Mouse (Mus musculus) R1 (cell line): Measurements from ENCODE around the gene Cracr2b.
"Not testable (repeated sequence)": the region's sequence is repeated elsewhere in the genome, so short reads cannot be mapped to it uniquely, and the experiment has no call there.

Experiments
- DNase-seq: peaks from one replicate; pipeline ENCODE4 v3.0.0-alpha.2; 2018; ENCODE audit warnings: low read depth, low spot score

Gene Cracr2b

DNA sequence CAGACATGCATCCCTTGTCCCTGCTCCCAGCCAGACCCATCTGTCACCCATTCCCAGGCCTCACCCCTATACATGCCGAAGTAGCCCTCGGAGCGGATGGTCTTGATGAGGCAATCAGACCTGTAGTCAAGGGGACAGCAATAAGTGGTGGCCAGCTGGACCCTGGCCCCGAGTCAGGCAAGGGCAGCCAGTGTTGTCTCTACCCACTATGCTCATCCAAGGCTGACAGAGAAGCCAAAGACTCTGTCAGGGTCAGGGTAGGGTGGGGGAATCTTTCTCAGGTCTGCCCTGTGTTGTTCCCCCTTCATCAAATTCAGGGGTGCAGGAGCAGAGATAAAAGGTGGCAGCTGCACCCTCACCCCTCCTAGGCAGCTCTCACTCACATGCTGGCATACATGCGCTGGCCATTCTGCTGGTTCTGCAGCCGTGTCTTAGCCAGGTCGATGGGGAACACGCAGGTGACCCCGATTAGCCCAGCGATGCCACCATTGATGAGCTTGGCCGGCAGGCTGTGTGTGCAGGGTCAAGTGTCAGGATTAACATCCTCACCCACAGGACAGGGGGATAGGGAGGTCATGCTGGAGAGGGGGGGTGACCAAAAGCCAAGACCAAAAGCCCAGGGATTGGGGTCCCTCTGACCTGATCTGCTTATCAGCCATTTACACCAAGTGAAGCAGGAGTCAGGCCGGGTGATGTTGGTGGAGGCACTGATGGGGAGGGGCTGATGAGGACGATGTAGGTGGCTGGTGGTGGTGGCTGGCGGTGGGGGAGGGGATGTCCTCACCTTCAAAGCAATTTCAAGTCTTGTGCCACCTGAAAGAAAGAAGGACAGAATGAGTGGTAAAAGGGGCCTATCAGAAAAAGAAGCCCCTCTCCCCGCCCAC is 27.1 kb upstream of the Cracr2b start:
- DNase-seq, result no peak

DNA sequence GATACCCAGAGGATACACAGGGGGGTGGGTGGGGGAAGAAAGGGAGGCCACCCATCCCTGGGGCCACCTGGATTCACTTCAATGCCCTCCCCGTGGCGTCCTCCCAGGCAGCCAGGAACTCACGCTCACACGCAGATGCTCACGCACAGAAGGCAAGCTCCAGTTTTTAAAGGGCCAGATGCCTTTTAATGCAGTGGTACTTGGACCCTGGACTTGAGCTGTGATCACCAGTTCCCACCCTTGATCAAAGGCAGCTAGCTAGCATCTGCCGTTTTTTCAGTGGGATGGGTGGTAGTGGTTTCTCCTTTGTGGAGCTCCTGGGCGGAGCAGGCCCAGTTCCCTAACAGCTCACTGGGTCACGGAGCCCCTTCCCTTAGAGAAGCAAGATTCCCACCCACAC is 26.4 kb upstream of the Cracr2b start:
- peak; percentile 55 for DNase-seq

DNA sequence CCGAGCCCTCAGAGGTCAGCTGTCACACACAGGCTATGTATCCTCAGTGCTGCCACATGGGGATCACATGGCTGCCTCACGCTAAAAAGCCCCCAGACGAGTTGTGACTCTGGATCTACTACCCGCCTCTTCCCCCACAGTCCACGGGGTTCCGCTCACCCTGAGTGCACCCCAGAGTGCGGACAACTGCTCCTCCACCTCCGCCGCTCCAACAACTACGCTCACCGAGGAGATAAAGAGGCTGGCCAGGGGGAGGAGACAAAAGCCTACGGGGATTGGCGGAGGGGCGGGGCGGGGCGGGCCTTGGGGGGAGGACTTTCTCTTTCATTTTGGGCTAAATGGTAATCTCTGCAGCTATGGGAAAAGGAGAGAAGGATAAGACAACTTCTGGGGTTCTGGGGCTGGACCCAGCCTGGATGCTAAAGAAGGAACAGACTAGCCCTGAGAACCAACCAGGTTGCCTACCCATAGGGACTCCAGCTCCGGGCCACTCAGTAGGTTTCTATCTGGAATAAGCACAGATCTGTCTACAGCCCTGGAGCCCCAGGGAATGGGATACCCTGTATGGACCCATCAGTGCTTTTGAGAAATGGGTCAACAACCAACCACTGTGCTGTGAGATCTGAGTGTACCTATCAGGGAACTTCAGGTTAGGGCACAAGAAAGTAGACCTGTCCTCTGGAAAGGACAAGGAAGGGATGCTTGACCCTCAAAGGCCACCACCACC is 25.6 kb upstream of the Cracr2b start:
- peak; percentile 58 for DNase-seq

DNA sequence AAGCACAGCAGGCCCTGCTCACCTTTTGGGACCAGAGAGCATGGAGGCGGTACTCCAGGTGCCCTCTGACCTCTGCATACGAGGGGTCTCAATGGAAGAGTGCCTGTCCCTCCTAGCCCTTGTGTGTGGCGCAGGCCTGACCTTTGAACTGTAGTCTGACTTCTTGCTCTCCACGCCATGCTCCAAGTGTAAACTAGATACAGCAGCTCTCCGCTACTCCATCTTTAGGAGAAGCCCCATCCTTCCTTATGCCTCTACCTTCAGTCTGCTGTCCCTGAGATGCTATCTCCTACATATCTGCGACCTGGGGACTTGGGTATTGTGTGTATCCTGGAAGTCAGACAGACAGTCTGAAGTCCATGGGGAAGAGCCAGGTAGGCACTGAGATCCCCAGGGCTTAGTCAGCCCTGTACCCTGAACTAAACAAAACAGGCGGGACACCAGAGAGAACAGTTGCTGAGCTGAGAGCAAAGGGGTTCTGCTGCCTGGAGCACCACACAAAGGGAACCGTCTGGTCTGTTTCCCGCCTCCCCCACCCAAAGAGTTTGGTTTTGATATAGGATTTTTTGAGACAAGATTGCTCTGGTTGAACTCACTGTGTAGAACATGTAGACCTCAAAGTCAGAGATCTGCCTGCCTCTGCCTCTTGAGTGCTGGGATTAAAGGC is 24.9 kb upstream of the Cracr2b start:
- DNase-seq, result no peak

DNA sequence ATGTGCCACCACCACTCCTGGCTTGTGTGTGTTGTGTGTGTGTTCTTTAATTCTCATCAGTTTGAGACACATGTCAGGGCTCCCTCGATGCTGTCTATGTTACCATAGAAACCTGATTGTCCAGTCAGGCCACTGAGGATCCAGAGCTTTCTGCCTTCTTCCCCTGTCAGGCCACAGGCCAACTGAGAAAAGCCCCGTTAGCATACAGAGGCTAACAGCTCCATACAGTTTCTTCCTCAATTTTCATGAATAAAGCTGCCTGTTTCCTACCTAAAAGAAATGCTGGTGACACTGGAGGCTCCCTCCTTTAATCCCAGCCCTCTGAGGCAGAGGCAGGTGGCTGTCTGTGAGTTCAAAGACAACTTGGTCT is 24.4 kb upstream of the Cracr2b start:
- no peak for DNase-seq

DNA sequence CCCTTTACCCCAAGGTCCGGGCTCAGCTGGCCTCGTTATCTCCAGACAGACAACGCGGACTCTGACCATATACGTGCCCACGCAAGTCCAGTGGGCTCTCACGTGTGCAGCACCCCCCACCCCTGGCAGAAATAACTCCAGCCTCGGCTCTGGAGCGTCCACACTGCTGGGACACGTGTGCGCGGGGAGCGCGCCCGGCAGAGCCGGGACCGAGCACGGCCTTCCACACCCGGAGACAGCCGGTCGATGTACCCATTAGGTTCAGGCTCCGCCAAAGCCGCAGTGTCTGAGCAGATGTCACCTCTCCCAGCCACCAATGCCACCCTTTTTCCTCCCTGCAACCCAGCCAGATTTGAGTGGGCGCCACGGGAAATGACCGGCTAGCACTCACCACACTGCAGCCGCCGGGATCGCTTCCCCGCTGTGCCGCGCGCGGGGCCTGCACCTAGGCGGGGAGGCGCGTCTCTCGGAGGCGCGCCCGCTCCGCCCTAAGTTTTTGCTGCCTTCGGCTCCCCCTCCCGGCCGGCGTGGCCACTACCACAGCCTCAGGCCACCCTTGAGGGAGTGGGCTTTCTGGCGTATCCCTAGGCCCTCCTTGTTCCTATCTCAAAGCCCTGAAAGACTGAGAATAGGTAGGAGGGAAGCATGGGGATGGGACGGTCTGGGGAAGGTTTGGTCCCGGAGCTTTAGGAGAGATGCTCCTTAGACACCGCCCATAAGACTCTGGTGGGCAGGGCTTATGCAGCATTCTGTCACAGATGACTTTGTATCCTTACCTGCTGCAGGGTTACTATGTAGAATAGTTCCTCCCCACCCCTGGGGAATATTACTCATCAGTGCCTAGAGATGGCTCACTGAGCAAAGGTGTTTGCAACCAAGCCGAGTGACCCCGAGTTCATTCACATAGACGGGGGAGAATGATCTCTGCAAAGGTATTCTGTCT is 23.4 kb upstream of the Cracr2b start, which contains the start of gene Slc25a22:
Slc25a22 (minus strand) TSS at position 715 of the 943 bp plus-strand sequence.
- peak; percentile 86 for DNase-seq

DNA sequence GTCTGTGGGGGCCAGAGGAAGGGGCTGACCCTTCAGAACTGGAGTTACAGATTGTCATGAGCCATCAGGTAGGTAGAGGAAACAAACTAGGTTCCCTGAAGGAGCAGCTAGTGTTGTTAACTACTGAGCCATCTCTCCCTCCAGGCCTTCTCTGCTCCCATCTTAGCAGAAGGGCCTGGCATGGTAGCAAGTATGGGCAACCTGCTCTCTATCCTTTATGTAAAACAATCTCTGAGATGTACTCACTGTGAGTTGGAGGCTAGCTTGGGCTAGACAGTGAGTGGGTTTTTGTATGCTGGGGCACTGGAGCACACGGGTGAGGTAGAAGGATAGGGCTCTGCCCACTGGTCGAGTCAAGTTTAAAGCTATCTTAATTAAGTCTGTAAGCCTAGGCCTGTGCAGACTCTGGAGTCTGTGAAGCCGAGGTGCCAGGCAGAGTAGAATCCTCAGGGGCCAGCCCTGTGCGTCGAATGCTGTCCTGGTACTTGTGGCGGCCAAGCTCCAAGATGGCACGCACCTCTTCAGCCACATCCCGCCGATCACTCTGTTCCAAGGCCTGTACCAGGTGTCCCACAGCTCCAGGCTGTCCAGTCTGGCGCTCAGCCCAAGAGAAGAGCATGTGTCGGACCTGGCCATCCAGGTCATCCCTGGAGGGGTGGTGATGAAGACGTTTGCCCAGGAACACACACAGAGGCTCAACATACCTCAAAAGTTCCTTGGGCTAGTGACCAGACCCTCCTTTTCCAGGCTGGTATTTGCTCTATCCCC is 22.5 kb upstream of the Cracr2b start:
- DNase-seq, result no peak

DNA sequence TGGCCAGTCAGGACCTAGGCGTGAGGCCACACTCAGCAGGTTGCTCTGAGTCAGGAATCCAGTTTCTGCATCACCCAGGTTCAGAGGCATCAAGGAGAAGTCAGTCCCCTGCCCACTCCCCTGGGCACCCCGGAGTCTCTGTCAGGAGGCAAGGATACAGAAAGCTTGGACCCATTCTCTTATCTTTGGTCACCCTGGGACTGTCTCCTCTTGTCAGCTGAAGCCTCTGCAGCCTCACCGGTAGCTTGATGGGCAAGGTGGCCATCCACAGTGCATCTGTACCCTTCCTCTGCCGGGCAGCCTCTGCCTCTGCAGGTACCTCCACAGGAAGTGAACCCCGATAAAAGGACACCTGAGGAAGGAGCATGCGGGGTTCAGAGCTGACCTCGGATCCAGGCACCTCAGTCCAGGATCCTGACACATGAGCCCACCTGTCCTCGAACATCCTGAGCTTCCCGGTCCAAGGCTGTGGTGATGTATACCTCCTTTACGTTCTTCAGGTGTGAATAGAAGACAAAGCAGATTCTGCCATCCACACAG is 21.7 kb upstream of the Cracr2b start:
- no peak for DNase-seq

DNA sequence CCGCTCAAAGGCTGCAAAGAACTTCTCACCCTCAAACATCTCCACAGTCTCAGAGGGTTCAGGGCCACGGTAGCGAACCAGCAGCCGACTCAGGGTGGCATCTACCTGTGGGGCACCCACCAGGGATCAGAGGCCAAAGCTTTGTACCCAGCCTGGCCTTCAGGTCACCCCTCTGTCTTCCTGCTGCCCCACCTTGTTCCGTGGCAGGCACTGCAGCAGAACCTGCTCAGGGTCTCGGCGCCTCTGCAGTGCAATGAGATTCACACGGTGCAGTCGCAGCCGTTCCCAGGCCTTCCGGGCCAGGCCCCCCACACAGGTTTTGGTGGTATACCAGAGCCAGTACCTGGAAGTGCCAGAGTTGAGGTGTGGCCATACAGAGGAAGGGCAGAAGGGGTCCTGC is 21.1 kb upstream of the Cracr2b start:
- DNase-seq, result no peak

DNA sequence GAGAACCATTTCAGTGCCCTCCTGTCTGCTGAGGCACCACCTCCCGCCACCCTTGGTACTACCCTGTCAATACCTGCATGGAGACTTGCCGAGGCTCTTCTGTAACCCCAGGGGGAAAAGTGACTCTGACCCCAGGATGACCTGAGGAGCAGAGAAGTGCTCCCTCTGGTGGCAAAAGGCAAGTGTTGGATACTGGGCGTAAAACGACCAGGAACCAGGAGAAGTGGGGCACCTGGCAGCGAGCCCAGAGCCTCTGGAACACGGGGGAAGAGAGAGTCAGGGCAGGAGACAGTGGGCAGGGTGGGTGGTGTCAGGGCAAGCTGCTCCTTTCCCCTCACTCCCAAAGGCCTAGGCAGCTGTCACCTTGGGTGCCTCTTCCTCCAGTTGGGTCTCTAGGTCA is 20.3 kb upstream of the Cracr2b start:
- DNase-seq, result peak; percentile 90

DNA sequence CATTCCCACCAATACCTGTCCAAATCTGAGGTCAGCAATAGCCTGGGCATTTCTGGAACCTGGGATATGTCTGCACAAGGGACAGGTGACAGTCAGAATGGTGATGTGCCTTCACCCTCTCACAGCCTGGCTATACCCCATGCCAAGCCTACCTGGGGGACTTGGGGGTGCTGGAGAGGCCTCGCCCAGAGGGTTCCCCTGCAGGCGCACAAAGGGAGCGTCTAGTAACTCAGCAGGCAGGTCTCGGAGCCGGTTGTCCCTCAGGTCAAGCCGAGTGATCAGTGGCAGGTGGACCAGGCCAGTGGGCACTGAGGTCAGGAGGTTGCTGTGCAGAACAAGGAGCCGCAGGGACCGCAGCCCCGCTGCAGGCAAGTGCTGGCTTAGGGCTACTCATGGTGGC is 19.4 kb upstream of the Cracr2b start:
- no peak for DNase-seq

DNA sequence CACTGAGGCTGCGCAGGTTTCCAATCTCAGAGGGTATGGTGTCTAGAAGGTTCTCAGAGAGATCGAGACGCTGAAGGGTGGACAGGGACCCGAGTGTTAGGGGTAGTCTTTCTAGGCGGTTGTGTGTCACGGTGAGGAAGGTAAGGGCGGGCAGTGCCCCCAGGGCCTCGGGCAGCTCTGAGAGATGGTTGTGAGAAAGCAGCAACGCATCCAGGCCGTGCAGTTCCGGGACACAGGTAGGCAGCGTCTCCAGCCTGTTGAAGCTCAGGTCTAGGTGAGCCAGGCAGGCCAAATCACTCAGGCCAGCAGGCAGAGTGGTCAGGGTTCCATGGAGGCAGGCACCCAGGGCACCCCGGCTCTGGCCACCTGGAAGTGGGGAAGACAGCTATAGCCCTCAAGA is 18.7 kb upstream of the Cracr2b start:
- DNase-seq, result no peak

DNA sequence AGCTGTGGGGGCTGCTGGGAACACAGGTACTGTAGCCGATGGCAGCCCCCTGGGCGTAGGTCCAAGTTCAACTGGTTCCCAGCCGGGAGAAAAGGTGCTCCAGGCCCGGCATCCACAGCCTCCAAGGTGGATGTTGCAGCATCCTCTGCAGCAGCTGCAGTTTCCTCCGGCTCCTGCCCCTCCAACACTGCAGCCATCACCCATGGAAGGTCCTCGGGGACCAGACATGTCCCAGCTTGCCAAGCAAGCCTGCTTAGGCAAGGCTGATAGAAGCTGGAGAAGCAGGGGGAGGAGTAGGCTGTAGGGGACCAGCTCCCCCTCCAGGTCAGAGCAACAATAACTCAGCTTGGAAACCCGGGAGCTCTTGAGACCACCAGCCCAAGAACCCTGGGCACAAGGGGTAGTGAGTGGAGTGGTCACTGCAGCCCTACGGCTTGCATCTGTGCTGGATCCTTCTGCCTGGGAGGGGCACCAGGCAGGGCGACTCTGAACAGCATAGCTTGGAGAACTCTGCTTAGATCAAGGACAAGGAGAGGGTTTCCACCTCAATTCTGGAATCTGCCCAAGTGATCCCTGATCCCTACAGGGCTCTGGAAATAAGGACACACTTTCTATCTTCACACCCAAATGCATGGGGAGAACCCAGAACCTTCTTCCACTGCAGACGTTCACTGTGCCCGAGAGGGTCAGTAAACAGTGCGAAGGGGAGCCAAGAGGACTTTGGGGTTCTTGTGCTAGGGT is 17.6 kb upstream of the Cracr2b start:
- peak; percentile 81 for DNase-seq

DNA sequence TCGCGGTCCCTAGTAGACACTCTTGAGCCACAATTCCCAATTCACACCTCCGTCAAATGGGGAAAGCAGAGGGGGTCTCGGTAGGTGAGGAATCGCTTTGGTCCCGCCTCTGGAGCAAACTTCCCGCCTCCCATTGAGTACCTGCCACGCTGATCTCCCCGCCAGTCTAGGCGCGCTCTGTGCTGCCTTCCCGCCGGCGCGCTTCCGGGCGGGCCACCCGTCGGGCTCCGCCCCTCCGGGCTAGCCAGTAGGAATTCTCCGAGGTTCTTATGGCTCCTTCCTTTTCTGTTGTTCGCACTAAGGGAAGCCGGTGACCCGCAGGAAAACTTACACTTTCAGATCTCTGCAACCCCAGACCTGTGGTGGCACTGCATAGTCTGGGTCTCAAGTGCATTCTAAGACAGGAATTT is 17.1 kb upstream of the Cracr2b start, which contains the start of gene Pidd1:
Pidd1 (minus strand) TSS at position 198 of the 410 bp plus-strand sequence.
- peak; percentile 90 for DNase-seq

DNA sequence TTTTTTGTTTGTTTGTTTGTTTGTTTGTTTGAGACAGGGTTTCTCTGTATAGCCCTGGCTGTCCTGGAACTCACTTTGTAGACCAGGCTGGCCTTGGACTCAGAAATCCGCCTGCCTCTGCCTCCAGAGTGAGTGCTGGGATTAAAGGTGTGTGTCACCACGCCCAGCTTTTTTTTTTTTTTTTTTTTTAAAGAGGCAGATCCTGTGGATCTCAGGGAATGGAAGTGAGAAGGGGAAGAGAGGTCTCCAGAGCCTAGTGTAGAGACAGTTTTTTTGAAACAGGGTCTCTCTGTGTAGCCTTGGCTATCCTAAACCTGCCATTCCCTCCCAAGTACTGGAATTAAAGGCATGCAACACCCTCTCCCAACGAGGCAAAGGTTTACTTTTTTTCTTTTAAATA is 14.5 kb upstream of the Cracr2b start:
- not testable (repeated sequence) for DNase-seq

DNA sequence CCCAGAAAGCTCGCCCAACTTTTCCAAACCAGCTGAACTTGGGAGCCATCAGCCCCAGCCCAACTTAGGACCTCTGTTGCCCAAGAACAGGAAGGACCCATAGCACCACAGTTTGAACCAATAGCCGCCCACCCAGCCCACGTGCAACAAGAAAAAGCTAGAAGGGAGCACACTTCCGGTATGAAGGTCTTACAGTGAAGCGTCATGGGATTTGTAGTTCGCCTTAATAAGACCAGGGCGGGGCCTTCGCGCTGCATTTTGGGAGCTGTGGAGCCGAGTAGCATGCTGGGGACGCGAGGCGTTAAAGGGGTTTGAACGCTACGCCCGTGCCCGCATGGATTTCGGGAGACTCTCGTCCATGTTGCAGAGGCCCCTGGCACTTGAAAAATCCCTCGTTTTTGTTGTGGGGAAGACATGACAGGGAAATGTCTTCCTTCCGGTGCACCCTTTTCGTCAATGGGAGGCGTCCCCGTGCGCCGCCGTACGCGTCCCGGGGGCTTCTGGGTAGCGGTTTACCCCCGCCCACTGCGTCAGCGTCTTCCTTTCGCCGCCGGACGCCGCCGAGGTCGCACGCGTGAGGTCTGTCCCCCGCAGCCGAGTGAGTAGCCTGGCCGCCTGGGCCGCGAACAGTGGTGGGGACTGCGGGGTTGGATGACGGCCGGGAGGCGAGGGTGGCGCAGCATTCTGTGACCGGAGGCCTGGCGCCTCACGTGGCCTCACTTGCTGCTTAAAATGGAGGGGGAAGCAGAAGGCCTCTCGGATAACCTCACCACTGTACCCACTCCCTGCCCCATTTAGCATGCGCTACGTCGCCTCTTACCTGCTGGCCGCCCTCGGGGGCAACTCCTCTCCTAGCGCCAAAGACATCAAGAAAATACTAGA is 13.5 kb upstream of the Cracr2b start, which contains the start of gene Rplp2:
Rplp2 (plus strand) TSS at position 261 of the 882 bp plus-strand sequence.
- DNase-seq, result peak; percentile 99

DNA sequence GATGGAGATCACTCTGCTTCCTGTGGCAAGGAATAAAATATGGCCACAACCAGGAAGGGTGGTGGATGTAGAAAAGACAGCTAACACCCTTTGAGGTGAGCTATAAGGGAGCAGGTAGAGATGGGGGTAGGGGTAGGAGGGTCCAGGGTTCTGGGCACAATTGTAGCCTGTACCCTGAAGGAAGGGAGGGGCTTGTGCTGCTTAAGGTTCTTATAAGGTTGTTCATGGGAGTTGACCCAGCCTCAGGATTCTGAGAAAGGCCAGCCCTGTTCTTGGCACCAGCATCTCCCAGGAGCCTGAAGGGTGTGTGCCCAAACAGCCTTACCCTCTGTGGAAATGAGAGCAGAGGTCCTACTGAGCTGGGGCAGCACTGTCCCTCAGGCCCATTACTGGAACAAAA is 9.0 kb upstream of the Cracr2b start:
- peak; percentile 60 for DNase-seq

DNA sequence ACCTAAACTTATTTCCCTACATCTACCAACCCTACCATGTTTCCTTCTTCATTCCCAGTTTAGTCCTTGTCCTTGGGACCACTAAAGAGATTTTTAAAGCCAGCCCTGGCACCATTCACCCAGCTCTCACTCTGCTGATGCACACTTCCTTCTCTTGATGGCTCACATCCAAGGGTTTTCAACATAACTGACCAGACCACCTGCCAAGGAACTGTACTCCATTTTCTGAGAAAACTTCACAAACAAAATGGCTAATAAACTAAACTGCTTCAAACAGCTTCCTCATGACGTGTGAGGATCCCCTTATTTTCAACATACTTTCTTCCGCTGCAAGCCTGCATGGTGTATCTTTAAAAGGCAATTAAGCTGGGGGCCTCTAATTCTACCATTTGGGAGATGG is 7.3 kb upstream of the Cracr2b start:
- no peak for DNase-seq
